In the genomic region with DNA sequence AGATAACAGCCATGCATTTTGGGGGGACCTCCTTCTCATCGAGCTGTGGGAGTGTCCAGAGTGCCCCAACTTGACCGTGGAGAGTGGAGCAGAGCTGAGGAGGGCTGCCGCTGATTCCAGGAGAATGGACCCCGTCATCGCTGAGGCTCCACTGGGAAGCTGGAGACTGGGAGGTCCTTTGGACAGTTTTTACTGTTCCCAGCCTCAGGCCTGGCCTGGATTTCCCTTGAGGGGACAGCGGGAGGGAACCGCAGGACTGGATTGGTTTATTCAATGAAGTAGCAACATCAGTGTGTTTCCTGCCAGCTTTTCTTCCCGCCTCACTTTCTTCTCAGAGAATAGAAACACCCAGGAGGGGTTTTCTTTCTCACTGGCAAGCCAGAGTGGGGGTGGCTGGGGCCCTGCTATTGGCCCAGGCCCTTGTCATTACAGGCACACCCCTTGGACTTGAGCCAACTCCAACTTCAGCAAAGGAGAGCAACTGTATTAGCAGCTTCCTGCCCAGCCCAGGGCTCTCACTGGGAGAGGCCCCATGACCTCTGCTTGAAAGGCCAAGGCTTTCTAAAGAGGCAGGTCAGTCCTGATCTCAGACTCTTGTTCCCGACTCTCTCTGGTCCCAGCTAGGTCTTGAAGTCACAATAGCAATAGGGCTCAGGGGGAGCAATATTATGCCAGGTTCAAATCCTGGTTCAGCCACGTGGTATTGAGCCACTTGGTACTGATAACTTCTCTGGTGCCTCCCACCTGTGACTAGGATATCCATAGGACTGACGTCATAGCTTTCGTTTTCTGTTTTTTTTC, we compare ENCODE assay signal across 9 mouse cellular contexts. TPM values are rescaled to one million over a fixed set of nuclear protein-coding genes. Genes with fewer than 3 reads are reported as not detected.
DNase-seq lines count a peak whose midpoint lies in the region; TF ChIP-seq lines count a peak whose summit lies in the region.
"Had no signal": no experiment of that assay in that cellular context is flagged by ENCODE, and none has a peak within 500 bp of the region (broad histone marks: within the 10 kb centered on the region; RNA-seq: fewer than 3 reads in every experiment).

No protein-coding gene starts in this region.

- no peaks in the 10 kb centered on the region for H3K4me1 ChIP-seq in cortical plate, adult 2 months (ENCODE audit: control insufficient read depth, insufficient read depth, low read length)

- DNase-seq in spleen, adult 18-20 months, result peak; percentile 20
- DNase-seq in spleen, adult 12 weeks (ENCODE audit: low spot score), result no peak
- DNase-seq in gastrocnemius, postnatal 14 days, result peak; percentile 91
- peak; percentile 35 for DNase-seq in induced T-regulatory cell, adult 2 months (ENCODE audit: low read depth)
- DNase-seq in left cerebral cortex, adult 8-10 months (ENCODE audit: low spot score in 2 of 2), result peak; percentile 18 to 88
- peak; percentile 93 to 95 for DNase-seq in lung, postnatal 4 days
- DNase-seq in retina, postnatal 7 days (ENCODE audit: low read depth, low spot score), result peak; percentile 29

- no peak for TF ChIP-seq CTCF in cortical plate, adult 2 months (IDR thresholded peaks at IDR 0.05; ENCODE audit: extremely low read depth, insufficient read depth, low read length)

- TF ChIP-seq POLR2A in cortical plate, adult 2 months (IDR thresholded peaks at IDR 0.05; ENCODE audit: extremely low read depth, insufficient read depth, low read length), result no peak

- no peak overlapping the region for H3K4me3 ChIP-seq in cortical plate, adult 2 months (ENCODE audit: insufficient read depth, low read length)

- intact Hi-C loops in gastrocnemius, postnatal 14 days (cut with DNase I; ENCODE audit: low total_unique reads), result no loop called here

- peak overlapping the region; percentile 60; the same call in 1 of the 2 replicates for H3K27ac ChIP-seq in cortical plate, adult 2 months (ENCODE audit: insufficient read depth, low read length)

RNA-seq across cellular contexts. Expression of a gene that starts 33.3 kb away (rescaled TPM):
- polyA plus RNA-seq in cortical plate, adult 2 months (2012; rRNA removed), result 0.44 TPM in 1 of 2 replicates, not detected in the other
- total RNA-seq in gastrocnemius, postnatal 14 days (2021), result not detected
- 1 to 10 TPM in 1 of 4 experiments, under 1 TPM in 1, not detected in 2; 0.73 to 1.1 TPM for total RNA-seq in left cerebral cortex, adult 8-10 months (2022)
- polyA plus RNA-seq: Patski had no signal
